Mouse (Mus musculus): ENCODE data around the gene Ctdspl. TPM values are rescaled to one million over a fixed set of nuclear protein-coding genes. Genes with fewer than 3 reads are reported as not detected.

Gene Ctdspl
- polyA plus RNA-seq (2012; rRNA removed) (3.3 and 3.6 TPM in 2 replicates), polyA plus RNA-seq (2014; fragmentation: Nextera tagmentation; extraction: Ambion mirVana) (2.3 and 3.2 TPM in 2 replicates)

GRCm38 (mm10) chr9:118926111-118926650, at the start of gene Ctdspl:
Ctdspl (plus strand) TSS chr9:118926453.
- TF ChIP-seq CTCF (IDR thresholded peaks at IDR 0.05; ENCODE audit: low read depth) = no peak
- no peak for TF ChIP-seq EP300 (IDR thresholded peaks at IDR 0.05; ENCODE audit: low read depth)
- DNase-seq (ENCODE audit: low read depth in 3 of 3, low spot score in 3 of 3) (peak in 2 of 3 experiments; percentile 49 to 55), ATAC-seq (ENCODE audit: insufficient read depth) (peak; percentile 71)
- H3K9me3 ChIP-seq (ENCODE audit: control insufficient read depth, low read length) = no peaks in the 10 kb centered on the region
- peak within 1 kb of the TSS; percentile 77 for H3K9ac ChIP-seq (replicated peaks)
- peak within 1 kb of the TSS; percentile 79 to 81 for H3K4me3 ChIP-seq (ENCODE audit: insufficient read depth in 1 of 2, low read depth in 2 of 2, low read length in 2 of 2)
- no peaks in the 10 kb centered on the region for H3K36me3 ChIP-seq (replicated peaks; ENCODE audit: control insufficient read depth, insufficient read depth, low read depth)
- H3K4me2 ChIP-seq (ENCODE audit: low read depth) = peak within 1 kb of the TSS; percentile 84
- peaks cover 5 to 14% of the 10 kb centered on the region in 2 experiments; a peak in 3 of 4 replicates for H3K4me1 ChIP-seq (replicated peaks; ENCODE audit: control insufficient read depth in 2 of 2, insufficient read depth in 2 of 2, low read length in 1 of 2)
- peak within 1 kb of the TSS; percentile 75 for H3K27ac ChIP-seq
- no peaks in the 10 kb centered on the region for H3K27me3 ChIP-seq (ENCODE audit: control insufficient read depth, insufficient read depth, low read length)
- WGBS (ENCODE audit: insufficient replicate concordance) = under 1% methylated on average over 42 of the region's 73 CpGs

GRCm38 (mm10) chr9:118876902-118877301, 49.4 kb upstream of the Ctdspl start:
- TF ChIP-seq EP300 (IDR thresholded peaks at IDR 0.05; ENCODE audit: low read depth) (no peak), CTCF (IDR thresholded peaks at IDR 0.05; ENCODE audit: low read depth) (no peak)
- H3K27ac ChIP-seq = no peak overlapping the region
- DNase-seq (ENCODE audit: low read depth in 3 of 3, low spot score in 3 of 3) (no peak), ATAC-seq (ENCODE audit: insufficient read depth) (no peak)
- H3K9ac ChIP-seq (replicated peaks) = no peak overlapping the region
- H3K36me3 ChIP-seq (replicated peaks; ENCODE audit: control insufficient read depth, insufficient read depth, low read depth) = no peaks in the 10 kb centered on the region
- H3K4me2 ChIP-seq (ENCODE audit: low read depth) = no peak overlapping the region
- no peaks in the 10 kb centered on the region for H3K9me3 ChIP-seq (ENCODE audit: control insufficient read depth, low read length)
- 34% methylated on average over 10 of the region's 10 CpGs for WGBS (ENCODE audit: insufficient replicate concordance)
- no peak overlapping the region for H3K4me3 ChIP-seq (ENCODE audit: insufficient read depth in 1 of 2, low read depth in 2 of 2, low read length in 2 of 2)
- H3K4me1 ChIP-seq (replicated peaks; ENCODE audit: control insufficient read depth in 2 of 2, insufficient read depth in 2 of 2, low read length in 1 of 2) = no peaks in the 10 kb centered on the region
- no peaks in the 10 kb centered on the region for H3K27me3 ChIP-seq (ENCODE audit: control insufficient read depth, insufficient read depth, low read length)

- TF ChIP-seq CTCF (IDR thresholded peaks at IDR 0.05; ENCODE audit: low read depth) (no peak), EP300 (IDR thresholded peaks at IDR 0.05; ENCODE audit: low read depth) (no peak)
- no peak for DNase-seq (ENCODE audit: low read depth in 3 of 3, low spot score in 3 of 3)
- ATAC-seq (ENCODE audit: insufficient read depth) = no peak
- Histone ChIP-seq H3K9ac (replicated peaks) (no peak overlapping the region), H3K27ac (no peak overlapping the region), H3K4me1 (replicated peaks; ENCODE audit: control insufficient read depth in 2 of 2, insufficient read depth in 2 of 2, low read length in 1 of 2) (no peaks in the 10 kb centered on the region), H3K9me3 (ENCODE audit: control insufficient read depth, low read length) (no peaks in the 10 kb centered on the region), H3K4me2 (ENCODE audit: low read depth) (no peak overlapping the region), H3K27me3 (ENCODE audit: control insufficient read depth, insufficient read depth, low read length) (no peaks in the 10 kb centered on the region), H3K36me3 (replicated peaks; ENCODE audit: control insufficient read depth, insufficient read depth, low read depth) (no peaks in the 10 kb centered on the region), H3K4me3 (ENCODE audit: insufficient read depth in 1 of 2, low read depth in 2 of 2, low read length in 2 of 2) (no peak overlapping the region)
- WGBS (ENCODE audit: insufficient replicate concordance) = 59% methylated on average over 7 of the region's 7 CpGs
Observed at GRCm38 (mm10) chr9:118877365-118878008, 48.8 kb upstream of the Ctdspl start.

GRCm38 (mm10) chr9:118878596-118878995, 47.7 kb upstream of the Ctdspl start:
- no peak for ATAC-seq (ENCODE audit: insufficient read depth)
- WGBS (ENCODE audit: insufficient replicate concordance) = 80% methylated on average over 11 of the region's 11 CpGs
- no peak overlapping the region for H3K4me3 ChIP-seq (ENCODE audit: insufficient read depth in 1 of 2, low read depth in 2 of 2, low read length in 2 of 2)
- no peak overlapping the region for H3K27ac ChIP-seq
- no peak for DNase-seq (ENCODE audit: low read depth in 3 of 3, low spot score in 3 of 3)
- H3K4me2 ChIP-seq (ENCODE audit: low read depth) = no peak overlapping the region
- no peak overlapping the region for H3K9ac ChIP-seq (replicated peaks)
- H3K36me3 ChIP-seq (replicated peaks; ENCODE audit: control insufficient read depth, insufficient read depth, low read depth) = no peaks in the 10 kb centered on the region
- H3K27me3 ChIP-seq (ENCODE audit: control insufficient read depth, insufficient read depth, low read length) = no peaks in the 10 kb centered on the region
- no peak for TF ChIP-seq EP300 (IDR thresholded peaks at IDR 0.05; ENCODE audit: low read depth)
- TF ChIP-seq CTCF (IDR thresholded peaks at IDR 0.05; ENCODE audit: low read depth) = no peak
- H3K4me1 ChIP-seq (replicated peaks; ENCODE audit: control insufficient read depth in 2 of 2, insufficient read depth in 2 of 2, low read length in 1 of 2) = no peaks in the 10 kb centered on the region
- H3K9me3 ChIP-seq (ENCODE audit: control insufficient read depth, low read length) = no peaks in the 10 kb centered on the region

GRCm38 (mm10) chr9:118881281-118881945, 44.8 kb upstream of the Ctdspl start:
- TF ChIP-seq CTCF (IDR thresholded peaks at IDR 0.05; ENCODE audit: low read depth) (peak; percentile 66), EP300 (IDR thresholded peaks at IDR 0.05; ENCODE audit: low read depth) (no peak)
- Histone ChIP-seq H3K4me3 (ENCODE audit: insufficient read depth in 1 of 2, low read depth in 2 of 2, low read length in 2 of 2) (no peak overlapping the region), H3K4me2 (ENCODE audit: low read depth) (no peak overlapping the region), H3K4me1 (replicated peaks; ENCODE audit: control insufficient read depth in 2 of 2, insufficient read depth in 2 of 2, low read length in 1 of 2) (no peaks in the 10 kb centered on the region), H3K9me3 (ENCODE audit: control insufficient read depth, low read length) (no peaks in the 10 kb centered on the region), H3K27ac (no peak overlapping the region), H3K36me3 (replicated peaks; ENCODE audit: control insufficient read depth, insufficient read depth, low read depth) (no peaks in the 10 kb centered on the region), H3K27me3 (ENCODE audit: control insufficient read depth, insufficient read depth, low read length) (no peaks in the 10 kb centered on the region), H3K9ac (replicated peaks) (no peak overlapping the region)
- WGBS (ENCODE audit: insufficient replicate concordance) = 56% methylated on average over 7 of the region's 7 CpGs
- ATAC-seq (ENCODE audit: insufficient read depth) = no peak
- no peak for DNase-seq (ENCODE audit: low read depth in 3 of 3, low spot score in 3 of 3)
